Comparison of ENCODE assay signal across 24 mouse cellular contexts in genomic region chr11:117759267-117759666, GRCm38 (mm10). TPM values are rescaled to one million over a fixed set of nuclear protein-coding genes. Genes with fewer than 3 reads are reported as not detected.
A peak's percentile ranks its signal among the peaks of the same experiment; 100 is the strongest.
DNase-seq lines count a peak whose midpoint lies in the region; ATAC-seq and TF ChIP-seq lines count a peak whose summit lies in the region.
"Had no signal": no experiment of that assay in that cellular context is flagged by ENCODE, and none has a peak within 500 bp of the region (broad histone marks: within the 10 kb centered on the region; RNA-seq: fewer than 3 reads in every experiment).

No protein-coding gene starts in this region.

- no peak for TF ChIP-seq POLR2A in cerebellum, adult 2 months (IDR thresholded peaks at IDR 0.05; ENCODE audit: borderline replicate concordance, insufficient read depth, low read length)

- H3K9ac ChIP-seq in heart, embryonic 12.5 days = no peak overlapping the region
- no peak overlapping the region for H3K9ac ChIP-seq in midbrain, postnatal 0 days (replicated peaks; ENCODE audit: low read length, poor library complexity, severe bottlenecking)
- H3K9ac ChIP-seq: embryonic facial prominence, embryonic 12.5 days; forebrain, embryonic 13.5 days; heart, embryonic 13.5 days; hindbrain, embryonic 14.5 days had no signal

- H3K27me3 ChIP-seq in cerebellum, adult 2 months (ENCODE audit: control insufficient read depth, insufficient read depth, low read length) = no peaks in the 10 kb centered on the region
- no peaks in the 10 kb centered on the region for H3K27me3 ChIP-seq in heart, embryonic 12.5 days (replicated peaks)
- H3K27me3 ChIP-seq in midbrain, postnatal 0 days (ENCODE audit: insufficient read depth, low read length) = no peaks in the 10 kb centered on the region
- H3K27me3 ChIP-seq: embryonic facial prominence, embryonic 12.5 days; forebrain, embryonic 13.5 days; heart, embryonic 13.5 days; megakaryocyte, embryonic 14.5 days had no signal

- no peak overlapping the region for H3K4me3 ChIP-seq in layer of hippocampus, adult 2 months
- no peak overlapping the region for H3K4me3 ChIP-seq in cerebellum, adult 2 months (replicated peaks; ENCODE audit: insufficient read depth, low read depth, low read length)
- no peak overlapping the region for H3K4me3 ChIP-seq in heart, embryonic 12.5 days
- no peak overlapping the region for H3K4me3 ChIP-seq in midbrain, postnatal 0 days (ENCODE audit: low read depth, low read length)
- H3K4me3 ChIP-seq: embryonic facial prominence, embryonic 12.5 days; erythroblast, embryonic 14.5 days; forebrain, embryonic 13.5 days; heart, embryonic 13.5 days; megakaryocyte, embryonic 14.5 days had no signal

- H3K4me1 ChIP-seq in cerebellum, adult 2 months (ENCODE audit: control insufficient read depth, insufficient read depth, low read length) = peaks cover 30% of the 10 kb centered on the region
- no peaks in the 10 kb centered on the region for H3K4me1 ChIP-seq in heart, embryonic 12.5 days (replicated peaks)
- H3K4me1 ChIP-seq in midbrain, postnatal 0 days (ENCODE audit: insufficient read depth, low read length) = no peaks in the 10 kb centered on the region
- H3K4me1 ChIP-seq: embryonic facial prominence, embryonic 12.5 days; forebrain, embryonic 13.5 days; heart, embryonic 13.5 days had no signal

- peak overlapping the region; percentile 71 for H3K27ac ChIP-seq in layer of hippocampus, adult 2 months
- no peak overlapping the region for H3K27ac ChIP-seq in cerebellum, adult 2 months (ENCODE audit: insufficient read depth, low read length)
- no peak overlapping the region for H3K27ac ChIP-seq in heart, embryonic 12.5 days (ENCODE audit: poor library complexity, severe bottlenecking)
- H3K27ac ChIP-seq in midbrain, postnatal 0 days (ENCODE audit: low read depth, low read length) = no peak overlapping the region
- H3K27ac ChIP-seq: embryonic facial prominence, embryonic 12.5 days; forebrain, embryonic 13.5 days; heart, embryonic 13.5 days; hindbrain, embryonic 14.5 days had no signal

- H3K4me2 ChIP-seq in heart, embryonic 12.5 days = no peak overlapping the region
- no peak overlapping the region for H3K4me2 ChIP-seq in midbrain, postnatal 0 days (ENCODE audit: low read depth, low read length, poor library complexity, severe bottlenecking)
- H3K4me2 ChIP-seq: embryonic facial prominence, embryonic 12.5 days; forebrain, embryonic 13.5 days; heart, embryonic 13.5 days; hindbrain, embryonic 14.5 days; liver, embryonic 11.5 days had no signal

- no peak for ATAC-seq in heart, embryonic 12.5 days (ENCODE audit: insufficient number of reproducible peaks, low FRiP score)
- ATAC-seq in midbrain, postnatal 0 days (ENCODE audit: low FRiP score) = no peak
- ATAC-seq: forebrain, embryonic 13.5 days had no signal

- H3K36me3 ChIP-seq in heart, embryonic 12.5 days = peaks cover 87% of the 10 kb centered on the region
- peaks cover 70% of the 10 kb centered on the region for H3K36me3 ChIP-seq in midbrain, postnatal 0 days (ENCODE audit: insufficient read depth, low read length)

- 32% methylated on average over 10 of the region's 10 CpGs for WGBS in cerebellum, adult 2 months
- WGBS in heart, embryonic 12.5 days = 89% methylated on average over 10 of the region's 10 CpGs
- 91% methylated on average over 10 of the region's 10 CpGs for WGBS in midbrain, postnatal 0 days

- DNase-seq in layer of hippocampus, adult 2 months (ENCODE audit: low spot score in 2 of 2) = no peak
- DNase-seq in layer of hippocampus, postnatal 10 days (ENCODE audit: low spot score in 2 of 2) = no peak
- peak; percentile 51 to 70 for DNase-seq in cerebellum, adult 2 months
- peak; percentile 79 to 84 for DNase-seq in cerebellum, postnatal 10 days
- DNase-seq in gastrocnemius, postnatal 25 days = peak; percentile 59
- DNase-seq in right cerebral cortex, adult 2 months (ENCODE audit: low spot score in 2 of 2) = no peak
- DNase-seq in midbrain, postnatal 0 days (ENCODE audit: low spot score) = no peak
- DNase-seq: adrenal gland, postnatal 10 days; heart, adult 11 months; heart, postnatal 36 days; kidney, adult 11 months; kidney, postnatal 10 days; lung, adult 18-20 months; lung, postnatal 14 days; midbrain, embryonic 14.5 days had no signal

- no peak for TF ChIP-seq CTCF in layer of hippocampus, adult 2 months (conservative IDR thresholded peaks at IDR 0.05)
- no peak for TF ChIP-seq CTCF in cerebellum, adult 2 months (IDR thresholded peaks at IDR 0.05; ENCODE audit: borderline replicate concordance, insufficient read depth, low read depth, low read length)
- TF ChIP-seq CTCF in midbrain, postnatal 0 days (IDR thresholded peaks at IDR 0.05) = no peak

- H3K9me3 ChIP-seq in heart, embryonic 12.5 days (replicated peaks) = no peaks in the 10 kb centered on the region
- no peaks in the 10 kb centered on the region for H3K9me3 ChIP-seq in midbrain, postnatal 0 days (ENCODE audit: low read length)
- H3K9me3 ChIP-seq: embryonic facial prominence, embryonic 12.5 days; forebrain, embryonic 13.5 days; heart, embryonic 13.5 days; megakaryocyte, embryonic 14.5 days had no signal

RNA-seq across cellular contexts. Expression of gene Tmc8, which starts 22.6 kb away (rescaled TPM):
- total RNA-seq in layer of hippocampus, adult 2 months (2021) = under 1 TPM; 0.64 to 0.91 TPM
- 1 to 10 TPM in 1 of 2 experiments, under 1 TPM in 1; 0.60 to 1.5 TPM for total RNA-seq in layer of hippocampus, postnatal 10 days (2021)
- 0.17 and 0.29 TPM in 2 replicates for polyA plus RNA-seq in cerebellum, adult 2 months (2012; rRNA removed)
- 1 to 10 TPM in 1 of 2 experiments, under 1 TPM in 1; 0.56 to 1.6 TPM for total RNA-seq in gastrocnemius, postnatal 25 days (2021)
- polyA plus RNA-seq in heart, embryonic 12.5 days (2016; fragmentation: Nextera tagmentation; extraction: Ambion mirVana) = 4.0 and 4.1 TPM in 2 replicates
- 0.33 and 3.2 TPM in 2 replicates for total RNA-seq in midbrain, postnatal 0 days (2014; rRNA removed)
- polyA plus RNA-seq in midbrain, postnatal 0 days (2015; fragmentation: Nextera tagmentation; extraction: Ambion mirVana) = 0.79 and 1.2 TPM in 2 replicates

RNA-seq across cellular contexts. Expression of gene Tmc6, which starts 22.7 kb away (rescaled TPM):
- total RNA-seq in layer of hippocampus, adult 2 months (2021) = 1 to 10 TPM; 6.6 to 8.4 TPM
- 1 to 10 TPM; 5.5 to 5.9 TPM for total RNA-seq in layer of hippocampus, postnatal 10 days (2021)
- 10.9 and 13.7 TPM in 2 replicates for polyA plus RNA-seq in cerebellum, adult 2 months (2012; rRNA removed)
- 1 to 10 TPM; 6.8 to 7.8 TPM for total RNA-seq in gastrocnemius, postnatal 25 days (2021)
- polyA plus RNA-seq in heart, embryonic 12.5 days (2016; fragmentation: Nextera tagmentation; extraction: Ambion mirVana) = 23.8 and 26.5 TPM in 2 replicates
- total RNA-seq in midbrain, postnatal 0 days (2014; rRNA removed) = 2.8 and 3.9 TPM in 2 replicates
- 2.2 and 3.1 TPM in 2 replicates for polyA plus RNA-seq in midbrain, postnatal 0 days (2015; fragmentation: Nextera tagmentation; extraction: Ambion mirVana)

RNA-seq across cellular contexts. Expression of gene 6030468B19Rik, which starts 38.2 kb away (rescaled TPM):
- under 1 TPM; 0.34 to 0.46 TPM for total RNA-seq in layer of hippocampus, adult 2 months (2021)
- total RNA-seq in layer of hippocampus, postnatal 10 days (2021) = not detected
- 0.16 TPM in 1 of 2 replicates, not detected in the other for polyA plus RNA-seq in cerebellum, adult 2 months (2012; rRNA removed)
- not detected for total RNA-seq in gastrocnemius, postnatal 25 days (2021)
- 0.71 and 1.7 TPM in 2 replicates for polyA plus RNA-seq in heart, embryonic 12.5 days (2016; fragmentation: Nextera tagmentation; extraction: Ambion mirVana)
- total RNA-seq in midbrain, postnatal 0 days (2014; rRNA removed) = not detected in 2 replicates
- not detected in 2 replicates for polyA plus RNA-seq in midbrain, postnatal 0 days (2015; fragmentation: Nextera tagmentation; extraction: Ambion mirVana)
- total RNA-seq: heart, postnatal 36 days had no signal
- polyA plus RNA-seq: forebrain, embryonic 13.5 days; midbrain, embryonic 14.5 days; testis, adult 2 months had no signal

RNA-seq across cellular contexts. Expression of gene Gm20708, which starts 50.2 kb away (rescaled TPM):
- total RNA-seq in layer of hippocampus, adult 2 months (2021) = 1 to 10 TPM; 1.6 to 1.7 TPM
- 1 to 10 TPM; 3.4 to 3.5 TPM for total RNA-seq in layer of hippocampus, postnatal 10 days (2021)
- polyA plus RNA-seq in cerebellum, adult 2 months (2012; rRNA removed) = 0.78 and 0.93 TPM in 2 replicates
- total RNA-seq in gastrocnemius, postnatal 25 days (2021) = 1 to 10 TPM; 1.0 to 1.1 TPM
- 0.78 and 0.82 TPM in 2 replicates for polyA plus RNA-seq in heart, embryonic 12.5 days (2016; fragmentation: Nextera tagmentation; extraction: Ambion mirVana)
- 2.4 TPM in 1 of 2 replicates, not detected in the other for total RNA-seq in midbrain, postnatal 0 days (2014; rRNA removed)
- 1.2 and 2.7 TPM in 2 replicates for polyA plus RNA-seq in midbrain, postnatal 0 days (2015; fragmentation: Nextera tagmentation; extraction: Ambion mirVana)
- polyA plus RNA-seq: testis, adult 2 months had no signal

RNA-seq across cellular contexts. Expression of gene Syngr2, which starts 50.2 kb away (rescaled TPM):
- total RNA-seq in layer of hippocampus, adult 2 months (2021) = 10 to 100 TPM; 10.2 to 13.4 TPM
- 10 to 100 TPM; 11.3 to 12.3 TPM for total RNA-seq in layer of hippocampus, postnatal 10 days (2021)
- 14.0 and 14.7 TPM in 2 replicates for polyA plus RNA-seq in cerebellum, adult 2 months (2012; rRNA removed)
- total RNA-seq in gastrocnemius, postnatal 25 days (2021) = 100 to 1,000 TPM; 143 to 146 TPM
- 68.9 and 69.3 TPM in 2 replicates for polyA plus RNA-seq in heart, embryonic 12.5 days (2016; fragmentation: Nextera tagmentation; extraction: Ambion mirVana)
- total RNA-seq in midbrain, postnatal 0 days (2014; rRNA removed) = 18.8 and 25.3 TPM in 2 replicates
- polyA plus RNA-seq in midbrain, postnatal 0 days (2015; fragmentation: Nextera tagmentation; extraction: Ambion mirVana) = 14.0 and 14.6 TPM in 2 replicates

Comparison
In these comparisons a context has a peak if more than half of its experiments do, and no peak if none do; other contexts are left out.
1. DNase-seq: peak in cerebellum, adult 2 months (2 of 2), cerebellum, postnatal 10 days (2 of 2) and gastrocnemius, postnatal 25 days (single experiment); none in layer of hippocampus, adult 2 months (0 of 2), layer of hippocampus, postnatal 10 days (0 of 2), right cerebral cortex, adult 2 months (0 of 2) and midbrain, postnatal 0 days (single experiment).